Mouse (Mus musculus) lung, embryonic 15.5 days (tissue): ENCODE measurements at regions not wholly inside any gene's neighbourhood (a gene's known extent, or its start where the extent isn't known, plus 50 kb on each side); places are given as distances from the start of the nearest gene placed in this dataset.

Source experiments
- ATAC-seq: fragments of 200-750 bp; cut with Nextera tagmentation; 2 replicates; pipeline ENCODE4 v1.8.0; 2017; ENCODE audit warnings: moderate number of reproducible peaks, borderline replicate concordance; ENCODE audit not compliant: low FRiP score, low TSS enrichment; ENCODE audit errors: extremely low read depth
- H3K27ac ChIP-seq: fragments of 300-500 bp; sonication (generic); 2 replicates; pipeline ENCODE4 v1.5.1; 2015; ENCODE audit warnings: moderate library complexity, mild to moderate bottlenecking, inconsistent platforms
- H3K27me3 ChIP-seq: fragments of 300-500 bp; sonication (generic); 2 replicates; pipeline ENCODE4 v1.6.1; 2015; ENCODE audit warnings: inconsistent platforms
- H3K36me3 ChIP-seq: fragments of 300-500 bp; sonication (generic); 2 replicates; pipeline ENCODE4 v1.6.1; 2015; ENCODE audit warnings: inconsistent platforms
- H3K4me1 ChIP-seq: fragments of 300-500 bp; sonication (generic); 2 replicates; pipeline ENCODE4 v1.6.1; 2015; ENCODE audit warnings: inconsistent platforms
- H3K4me2 ChIP-seq: fragments of 300-500 bp; sonication (generic); 2 replicates; pipeline ENCODE4 v1.6.1; 2015; ENCODE audit warnings: inconsistent platforms, mild to moderate bottlenecking, moderate library complexity
- H3K4me3 ChIP-seq: fragments of 300-500 bp; sonication (generic); 2 replicates; pipeline ENCODE4 v1.5.1; 2015; ENCODE audit warnings: mild to moderate bottlenecking, inconsistent platforms
- H3K9ac ChIP-seq: fragments of 300-500 bp; sonication (generic); 2 replicates; pipeline ENCODE4 v1.6.1; 2015; ENCODE audit warnings: inconsistent platforms
- H3K9me3 ChIP-seq: fragments of 300-500 bp; sonication (generic); 2 replicates; pipeline ENCODE4 v1.6.1; 2016; ENCODE audit warnings: inconsistent platforms
- WGBS: fragments of 180-500 bp; shearing (Covaris S2); methylation state at CpG from one replicate; pipeline ENCODE4 v1.1.7; 2015; 5-methylcytosine and 5-hydroxymethylcytosine counted together

GRCm38 (mm10) chr3:21296581-21297110 is 779.8 kb upstream of the Tbl1xr1 start:
- no peaks in the 10 kb centered on the region for H3K4me1 ChIP-seq
- H3K27ac ChIP-seq = no peak overlapping the region
- H3K4me2 ChIP-seq = no peak overlapping the region
- no peaks in the 10 kb centered on the region for H3K36me3 ChIP-seq
- no peak overlapping the region for H3K9ac ChIP-seq
- ATAC-seq = no peak; the same call in 1 of the 2 replicates
- no peak overlapping the region for H3K4me3 ChIP-seq
- WGBS = 21% methylated on average over 1 of the region's 1 CpGs
- H3K9me3 ChIP-seq = no peaks in the 10 kb centered on the region
- no peaks in the 10 kb centered on the region for H3K27me3 ChIP-seq

- H3K27ac ChIP-seq = no peak overlapping the region
- H3K4me1 ChIP-seq = no peaks in the 10 kb centered on the region
- H3K27me3 ChIP-seq = no peaks in the 10 kb centered on the region
- H3K9me3 ChIP-seq = no peaks in the 10 kb centered on the region
- ATAC-seq = no peak
- no peaks in the 10 kb centered on the region for H3K36me3 ChIP-seq
- H3K9ac ChIP-seq = no peak overlapping the region
- WGBS = 51% methylated on average over 4 of the region's 4 CpGs
- no peak overlapping the region for H3K4me3 ChIP-seq
- H3K4me2 ChIP-seq = no peak overlapping the region
These were observed 751.0 kb upstream of the Tbl1xr1 start for GRCm38 (mm10) chr3:21325329-21325896.

GRCm38 (mm10) chr3:21341916-21342315 is 734.5 kb upstream of the Tbl1xr1 start:
- Histone ChIP-seq H3K4me2 (no peak overlapping the region), H3K4me1 (no peaks in the 10 kb centered on the region), H3K36me3 (no peaks in the 10 kb centered on the region), H3K4me3 (no peak overlapping the region), H3K9ac (no peak overlapping the region), H3K27me3 (no peaks in the 10 kb centered on the region), H3K27ac (no peak overlapping the region), H3K9me3 (no peaks in the 10 kb centered on the region)
- ATAC-seq = no peak

- no peak overlapping the region for H3K4me3 ChIP-seq
- H3K4me2 ChIP-seq = no peak overlapping the region
- H3K4me1 ChIP-seq = no peaks in the 10 kb centered on the region
- H3K9me3 ChIP-seq = no peaks in the 10 kb centered on the region
- no peak overlapping the region for H3K9ac ChIP-seq
- no peaks in the 10 kb centered on the region for H3K36me3 ChIP-seq
- no peak overlapping the region for H3K27ac ChIP-seq
- H3K27me3 ChIP-seq = no peaks in the 10 kb centered on the region
- no peak for ATAC-seq
- WGBS = 94% methylated on average over 1 of the region's 1 CpGs
These were observed 733.4 kb upstream of the Tbl1xr1 start for GRCm38 (mm10) chr3:21343095-21343494.

- Histone ChIP-seq H3K4me2 (no peak overlapping the region), H3K36me3 (no peaks in the 10 kb centered on the region), H3K4me1 (no peaks in the 10 kb centered on the region), H3K9ac (no peak overlapping the region), H3K27ac (no peak overlapping the region), H3K27me3 (no peaks in the 10 kb centered on the region), H3K9me3 (no peaks in the 10 kb centered on the region), H3K4me3 (no peak overlapping the region)
- ATAC-seq = no peak
- WGBS = 68% methylated on average over 3 of the region's 3 CpGs
These were observed 727.0 kb upstream of the Tbl1xr1 start for GRCm38 (mm10) chr3:21349421-21349820.

- Histone ChIP-seq H3K27ac (no peak overlapping the region), H3K4me1 (no peaks in the 10 kb centered on the region), H3K27me3 (no peaks in the 10 kb centered on the region), H3K36me3 (no peaks in the 10 kb centered on the region), H3K9ac (no peak overlapping the region), H3K4me2 (no peak overlapping the region), H3K4me3 (no peak overlapping the region), H3K9me3 (no peaks in the 10 kb centered on the region)
- 77% methylated on average over 3 of the region's 3 CpGs for WGBS
- ATAC-seq = no peak
These were observed 720.3 kb upstream of the Tbl1xr1 start for GRCm38 (mm10) chr3:21356150-21356549.

- H3K9me3 ChIP-seq = no peaks in the 10 kb centered on the region
- H3K36me3 ChIP-seq = no peaks in the 10 kb centered on the region
- no peak overlapping the region for H3K4me2 ChIP-seq
- no peak overlapping the region for H3K27ac ChIP-seq
- no peak overlapping the region for H3K4me3 ChIP-seq
- H3K9ac ChIP-seq = no peak overlapping the region
- no peaks in the 10 kb centered on the region for H3K27me3 ChIP-seq
- H3K4me1 ChIP-seq = no peaks in the 10 kb centered on the region
- 77% methylated on average over 6 of the region's 6 CpGs for WGBS
- no peak for ATAC-seq
These were observed 719.4 kb upstream of the Tbl1xr1 start for GRCm38 (mm10) chr3:21356831-21357712.

- Histone ChIP-seq H3K27ac (no peak overlapping the region), H3K9ac (no peak overlapping the region), H3K4me2 (no peak overlapping the region), H3K27me3 (no peaks in the 10 kb centered on the region), H3K4me1 (no peaks in the 10 kb centered on the region), H3K36me3 (no peaks in the 10 kb centered on the region), H3K4me3 (no peak overlapping the region), H3K9me3 (no peaks in the 10 kb centered on the region)
- ATAC-seq = no peak
- 81% methylated on average over 6 of the region's 6 CpGs for WGBS
These were observed 718.4 kb upstream of the Tbl1xr1 start for GRCm38 (mm10) chr3:21358068-21358467.

- WGBS = 71% methylated on average over 3 of the region's 3 CpGs
- no peak overlapping the region for H3K27ac ChIP-seq
- no peaks in the 10 kb centered on the region for H3K9me3 ChIP-seq
- H3K9ac ChIP-seq = no peak overlapping the region
- no peak overlapping the region for H3K4me3 ChIP-seq
- no peaks in the 10 kb centered on the region for H3K27me3 ChIP-seq
- no peaks in the 10 kb centered on the region for H3K4me1 ChIP-seq
- ATAC-seq = no peak
- H3K4me2 ChIP-seq = no peak overlapping the region
- no peaks in the 10 kb centered on the region for H3K36me3 ChIP-seq
These were observed 715.4 kb upstream of the Tbl1xr1 start for GRCm38 (mm10) chr3:21361069-21361468.

- Histone ChIP-seq H3K9me3 (no peaks in the 10 kb centered on the region), H3K4me3 (no peak overlapping the region), H3K27me3 (no peaks in the 10 kb centered on the region), H3K27ac (no peak overlapping the region), H3K4me1 (peaks cover 3% of the 10 kb centered on the region; the same call in 1 of the 2 replicates), H3K4me2 (no peak overlapping the region), H3K9ac (no peak overlapping the region), H3K36me3 (no peaks in the 10 kb centered on the region)
- WGBS = 61% methylated on average over 2 of the region's 2 CpGs
- peak; percentile 86; the same call in 1 of the 2 replicates for ATAC-seq
These were observed 696.6 kb upstream of the Tbl1xr1 start for GRCm38 (mm10) chr3:21379816-21380215.

GRCm38 (mm10) chr3:21381072-21381471 is 695.4 kb upstream of the Tbl1xr1 start:
- Histone ChIP-seq H3K27me3 (no peaks in the 10 kb centered on the region), H3K36me3 (no peaks in the 10 kb centered on the region), H3K4me1 (peaks cover 3% of the 10 kb centered on the region; the same call in 1 of the 2 replicates), H3K27ac (no peak overlapping the region), H3K4me2 (no peak overlapping the region), H3K4me3 (no peak overlapping the region), H3K9me3 (no peaks in the 10 kb centered on the region), H3K9ac (no peak overlapping the region)
- no peak for ATAC-seq
- WGBS = 66% methylated on average over 3 of the region's 3 CpGs

GRCm38 (mm10) chr3:21403551-21403950 is 672.9 kb upstream of the Tbl1xr1 start:
- no peak overlapping the region for H3K27ac ChIP-seq
- H3K4me3 ChIP-seq = no peak overlapping the region
- no peak for ATAC-seq
- no peaks in the 10 kb centered on the region for H3K9me3 ChIP-seq
- H3K36me3 ChIP-seq = no peaks in the 10 kb centered on the region
- H3K27me3 ChIP-seq = no peaks in the 10 kb centered on the region
- H3K9ac ChIP-seq = no peak overlapping the region
- 83% methylated on average over 2 of the region's 2 CpGs for WGBS
- H3K4me1 ChIP-seq = no peaks in the 10 kb centered on the region
- H3K4me2 ChIP-seq = no peak overlapping the region
